Mouse (Mus musculus): ENCODE results near the gene Plekhh3. TPM values are rescaled to one million over a fixed set of nuclear protein-coding genes. Genes with fewer than 3 reads are reported as not detected.
A peak's percentile ranks its signal among the peaks of the same experiment; 100 is the strongest.
"Not testable (repeated sequence)": the region's sequence is repeated elsewhere in the genome, so short reads cannot be mapped to it uniquely, and the experiment has no call there.

The Plekhh3 gene
- total RNA-seq, 2 experiments from 2014 or later: 13.2 to 13.4 TPM

DNA sequence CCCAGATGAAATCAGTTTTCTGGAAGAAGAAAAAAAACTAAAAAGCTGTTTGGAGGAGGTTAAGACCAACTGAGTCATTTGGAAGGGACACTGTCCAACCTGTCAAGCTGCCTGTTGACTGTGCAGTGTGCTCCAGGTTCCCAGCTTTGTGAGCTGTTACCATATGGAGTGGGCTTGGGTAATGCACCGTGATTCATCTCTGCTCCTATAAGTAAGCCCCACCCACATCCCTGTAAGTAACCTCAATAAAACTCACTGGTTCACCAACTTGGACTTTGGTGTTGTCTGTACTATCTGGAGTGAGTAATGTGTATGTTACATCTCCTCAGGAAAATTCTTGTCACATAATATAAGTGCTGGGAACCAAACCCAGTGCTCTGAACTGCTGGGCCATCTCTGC is 18.3 kb downstream of the Plekhh3 start:
- no peak for DNase-seq (ENCODE audit: low spot score in 2 of 2)

DNA sequence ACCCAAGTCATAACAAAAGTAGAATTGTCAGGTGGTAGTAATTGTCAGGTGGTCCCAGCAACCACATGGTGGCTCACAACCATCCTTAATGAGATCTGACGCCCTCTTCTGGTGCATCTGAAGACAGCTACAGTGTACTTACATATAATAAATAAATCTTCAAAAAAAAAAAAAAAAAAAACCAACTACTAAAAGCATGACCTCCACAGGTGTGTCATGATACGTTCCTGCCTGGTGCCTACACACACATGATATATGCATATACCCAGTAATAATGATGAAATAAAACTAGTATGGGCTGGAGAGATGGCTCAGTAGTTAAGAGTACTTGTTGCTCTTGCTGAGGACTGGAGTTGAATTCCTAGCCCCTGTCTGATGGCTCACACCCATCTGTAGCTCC is 20.1 kb downstream of the Plekhh3 start:
- no peak for DNase-seq (ENCODE audit: low spot score in 2 of 2)

DNA sequence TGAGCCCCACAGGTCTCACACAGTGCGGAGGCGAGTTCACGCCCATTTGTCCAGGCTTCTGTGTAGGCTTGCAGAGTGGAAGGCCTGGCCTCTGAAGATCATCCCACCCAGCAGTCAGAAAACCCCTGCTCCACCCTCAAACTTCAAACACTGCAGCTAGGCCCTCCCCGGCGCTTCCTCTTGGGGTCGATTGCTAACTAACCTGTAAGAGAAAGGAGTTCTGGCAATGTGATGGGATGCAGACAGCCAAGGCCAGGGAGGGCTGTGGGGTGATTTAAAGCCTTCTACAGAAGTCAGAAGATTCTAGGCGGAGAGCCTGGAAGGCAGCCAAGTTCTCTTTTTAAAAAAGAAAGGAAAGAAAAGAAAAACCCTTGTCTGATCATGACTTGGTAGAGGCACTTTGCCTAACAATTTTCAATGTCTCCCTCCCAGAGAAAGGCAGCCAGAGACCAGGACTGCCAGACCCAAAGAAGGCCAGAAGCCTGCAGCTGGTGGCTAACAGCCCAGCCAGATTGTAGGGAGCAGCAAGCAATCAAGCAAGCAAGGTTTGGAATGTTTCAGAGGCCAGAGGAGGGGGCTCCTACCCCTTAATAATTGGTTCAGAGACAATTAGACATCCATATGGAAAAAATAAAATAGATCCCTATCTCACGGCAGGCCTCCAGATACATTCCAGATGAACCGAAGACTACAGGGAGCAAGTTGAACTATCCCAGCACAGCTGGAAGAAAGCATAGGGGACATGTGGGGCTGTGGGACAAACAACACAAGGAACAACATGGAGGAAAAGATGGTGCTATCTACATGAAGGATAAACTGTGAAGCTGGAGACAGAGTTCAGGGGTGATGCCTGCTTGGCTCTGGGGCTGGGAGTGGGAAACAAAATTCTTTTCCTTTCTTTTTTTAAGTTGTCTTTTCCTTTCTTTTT is 21.7 kb downstream of the Plekhh3 start:
- no peak for DNase-seq (ENCODE audit: low spot score in 2 of 2)

DNA sequence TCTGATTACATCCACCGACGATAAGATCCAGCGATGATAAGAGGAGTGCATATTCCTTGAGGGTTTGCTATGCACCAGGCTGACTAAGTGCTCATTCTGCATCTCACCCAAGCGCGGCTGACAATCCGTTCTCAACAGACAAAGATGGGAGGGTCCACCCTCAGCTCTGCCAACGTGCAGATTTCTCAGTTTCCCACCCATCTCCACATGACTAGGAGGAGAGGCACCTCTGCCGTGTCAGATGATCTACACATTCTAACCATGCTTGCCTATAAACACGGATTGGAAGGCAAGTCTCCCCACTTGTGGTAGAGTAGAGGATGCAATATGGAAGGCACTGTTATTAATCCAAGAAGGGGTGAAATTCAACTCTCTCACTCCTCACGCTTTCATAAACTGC is 22.4 kb downstream of the Plekhh3 start:
- DNase-seq (ENCODE audit: low spot score in 2 of 2): no peak

DNA sequence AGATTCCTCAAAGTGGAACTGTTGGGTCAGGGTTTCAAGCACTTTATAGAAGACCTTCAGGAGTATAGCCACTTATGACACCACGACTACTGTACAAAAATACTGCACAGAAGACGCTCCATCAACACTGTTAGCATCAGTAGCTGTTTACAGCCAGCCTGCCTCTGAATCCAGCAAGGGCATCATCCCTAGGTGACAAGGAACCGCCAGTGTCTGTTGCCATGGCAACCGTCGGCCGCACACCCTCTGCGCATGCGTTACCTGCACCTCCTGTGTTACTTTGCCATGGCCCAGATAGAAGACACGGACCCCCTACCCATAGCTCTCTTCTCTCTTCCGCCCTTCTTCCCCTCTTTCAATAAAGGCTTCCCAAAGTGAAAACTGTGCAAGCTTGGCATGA is 24.8 kb downstream of the Plekhh3 start:
- no peak for DNase-seq (ENCODE audit: low spot score in 2 of 2)

DNA sequence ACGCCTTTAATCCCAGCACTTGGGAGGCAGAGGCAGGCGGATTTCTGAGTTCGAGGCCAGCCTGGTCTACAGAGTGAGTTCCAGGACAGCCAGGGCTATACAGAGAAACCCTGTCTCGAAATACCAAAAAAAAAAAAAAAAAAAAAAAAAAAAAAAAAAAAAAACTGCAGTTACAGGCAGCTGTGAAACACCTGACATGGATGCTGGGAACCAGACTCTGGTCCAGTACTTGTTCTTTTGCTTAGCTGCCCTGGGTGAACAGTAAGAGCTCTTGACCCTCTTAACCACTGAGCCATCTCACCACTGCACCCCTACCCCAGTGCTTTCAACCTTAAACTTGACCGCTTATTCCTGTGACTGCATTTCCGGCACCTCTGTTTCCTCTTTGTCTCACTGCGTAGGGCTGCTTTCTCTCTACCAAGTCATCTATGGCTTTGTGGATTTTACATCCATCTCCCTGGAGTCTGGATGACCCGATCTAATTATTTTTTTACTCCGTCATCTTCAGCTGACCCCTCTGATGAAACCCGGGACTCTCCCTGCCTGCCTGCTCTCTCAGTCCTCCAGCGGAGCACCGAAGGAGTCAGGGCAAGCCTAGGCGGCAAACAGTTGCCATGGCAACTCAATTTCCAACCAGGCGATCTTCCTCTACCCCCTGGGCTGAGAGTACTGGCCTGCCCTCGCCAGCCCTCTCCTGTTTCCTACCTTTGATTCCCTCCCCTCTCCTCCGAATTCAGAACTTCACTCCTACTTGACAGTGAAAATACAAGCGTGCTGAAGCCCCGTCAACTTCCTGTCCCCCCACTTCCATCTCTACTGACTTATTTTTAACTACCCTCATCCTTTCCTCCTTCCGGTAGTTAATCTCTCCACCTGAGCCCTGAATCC is 27.6 kb downstream of the Plekhh3 start:
- DNase-seq (ENCODE audit: low spot score in 2 of 2): peak in 1 of 2 experiments; percentile 36

DNA sequence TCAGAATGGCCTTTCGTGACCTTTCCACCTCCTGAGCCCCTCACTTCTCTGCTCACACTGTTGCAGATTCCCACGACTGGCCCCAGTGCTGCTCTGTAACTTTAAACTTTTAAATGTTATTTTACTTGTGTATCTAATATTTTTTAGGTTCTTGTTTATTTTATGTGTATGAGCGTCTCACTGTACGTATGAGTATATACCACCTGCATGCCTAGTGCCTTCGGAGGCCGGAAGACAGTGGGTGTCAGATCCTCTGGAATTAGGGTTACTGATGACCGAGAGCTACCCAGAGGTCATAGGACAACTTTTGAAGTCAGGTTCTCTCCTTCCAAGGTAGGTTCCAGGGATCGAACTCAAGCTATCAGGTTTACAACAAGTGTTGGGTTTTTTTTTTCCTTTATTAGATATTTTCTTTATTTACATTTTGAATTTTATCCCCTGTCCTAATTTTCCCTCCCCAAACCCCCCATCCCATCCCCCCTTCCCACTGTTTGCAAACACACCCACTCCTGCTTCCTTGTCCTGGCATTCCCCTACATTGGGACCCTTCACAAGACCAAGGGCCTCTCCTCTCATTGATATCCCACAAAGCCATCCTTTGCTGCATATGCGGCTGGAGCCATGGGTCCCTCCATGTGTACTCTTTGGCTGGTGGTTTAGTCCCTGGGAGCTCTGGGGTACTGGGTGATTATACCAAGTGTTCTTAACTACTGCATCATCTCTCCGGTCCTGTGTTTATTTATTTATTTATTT is 28.8 kb downstream of the Plekhh3 start:
- no peak for DNase-seq (ENCODE audit: low spot score in 2 of 2)

DNA sequence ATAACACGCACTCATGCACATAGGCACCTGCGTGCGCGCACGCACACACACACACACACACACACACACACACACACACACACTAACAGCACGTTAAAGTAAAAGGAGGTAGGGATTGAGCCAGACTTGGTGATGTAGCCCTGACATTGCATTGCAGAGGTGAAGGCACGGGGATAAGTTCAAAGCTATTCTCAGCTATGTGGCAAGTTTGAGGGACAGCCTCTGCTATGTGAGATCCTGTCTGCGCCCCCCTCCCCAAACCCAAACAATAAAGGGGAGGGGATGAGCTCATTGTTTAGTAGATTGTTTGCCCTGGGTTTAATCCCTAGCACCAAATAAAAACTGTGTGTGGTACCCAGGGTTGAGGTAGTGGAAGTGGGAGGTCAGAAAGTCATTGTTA is 30.1 kb downstream of the Plekhh3 start:
- DNase-seq (ENCODE audit: low spot score in 2 of 2): no peak

DNA sequence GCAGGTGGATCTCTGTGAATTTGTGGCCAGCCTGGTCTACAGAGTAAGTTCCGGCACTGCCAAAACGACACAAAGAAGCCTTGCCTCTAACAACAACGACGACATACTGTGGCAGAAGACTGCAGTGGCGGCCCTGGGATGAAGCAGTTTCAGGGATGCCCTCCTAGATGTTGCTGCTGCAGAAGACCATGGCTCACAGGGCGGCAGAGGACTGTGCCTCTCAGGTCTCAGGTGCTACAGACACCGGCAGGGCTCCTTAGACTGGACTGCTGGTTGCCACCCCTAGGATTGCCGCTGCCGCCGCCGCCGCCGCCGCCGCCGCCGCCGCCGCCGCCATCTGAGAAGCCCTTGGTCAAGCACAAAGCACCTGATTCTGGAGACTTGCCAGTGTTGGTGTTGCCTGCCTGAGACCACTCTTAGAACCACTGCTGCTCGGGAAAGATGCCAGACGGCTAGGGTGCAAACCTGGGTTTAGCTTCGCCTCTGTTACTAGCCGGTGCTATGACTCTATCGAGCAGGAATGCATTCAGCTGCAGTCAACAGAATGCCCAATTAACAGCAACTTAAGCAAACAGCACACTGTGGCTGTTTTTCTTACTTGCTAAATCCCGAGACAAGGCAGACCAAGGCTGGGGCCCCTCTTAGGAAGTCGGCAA is 30.9 kb downstream of the Plekhh3 start:
- DNase-seq (ENCODE audit: low spot score in 2 of 2): peak in 1 of 2 experiments; percentile 29

DNA sequence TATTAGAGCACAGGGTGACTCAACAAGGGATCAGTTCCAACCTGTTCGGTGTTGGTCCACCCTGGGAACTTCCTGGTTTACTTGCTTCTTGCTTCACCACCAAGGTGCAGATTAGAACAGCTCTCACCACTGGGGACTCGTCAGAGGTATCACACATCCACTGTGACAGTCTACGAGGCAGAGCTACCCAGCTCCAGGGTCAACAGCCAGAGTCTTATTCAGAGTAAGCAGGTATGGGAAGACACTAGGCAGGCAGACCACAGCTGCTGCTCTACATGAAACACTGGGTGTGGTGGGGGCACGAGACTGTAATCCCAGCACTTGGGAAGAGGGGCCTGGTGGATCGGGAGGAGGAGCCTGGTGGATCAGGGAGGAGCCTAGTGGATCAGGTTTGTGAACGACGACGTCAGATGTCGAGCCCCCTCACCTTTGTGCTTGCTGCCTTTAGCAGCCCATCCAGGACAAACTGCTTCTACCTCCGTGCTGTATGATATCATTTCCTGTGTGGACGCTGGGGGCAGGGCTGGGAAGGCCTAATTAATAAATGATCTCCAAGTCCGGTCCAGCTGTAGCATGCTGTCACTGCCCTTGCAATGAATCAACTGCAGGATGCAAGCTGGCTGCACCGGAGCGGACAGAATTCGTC is 32.5 kb downstream of the Plekhh3 start:
- peak in 1 of 2 experiments; percentile 19 for DNase-seq (ENCODE audit: low spot score in 2 of 2)

DNA sequence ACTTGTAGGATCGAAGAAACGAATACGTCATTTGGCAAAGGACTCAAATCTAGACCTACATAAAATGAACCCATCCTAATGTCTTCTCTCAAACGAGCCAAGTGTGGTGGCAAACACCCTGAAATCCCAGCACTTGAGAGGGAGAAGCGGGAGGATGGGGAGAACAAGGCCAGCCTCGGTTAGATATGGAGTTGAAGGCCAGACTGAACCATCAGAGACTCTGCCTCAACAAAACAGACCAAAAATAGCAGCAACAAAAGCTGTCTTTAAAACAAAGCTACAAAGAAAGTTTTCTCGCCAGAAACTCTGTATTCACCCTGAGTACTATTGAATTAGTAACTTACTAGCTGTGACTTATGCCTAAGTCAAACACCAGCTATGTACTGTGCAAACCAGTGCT is 34.2 kb downstream of the Plekhh3 start:
- no peak for DNase-seq (ENCODE audit: low spot score in 2 of 2)

DNA sequence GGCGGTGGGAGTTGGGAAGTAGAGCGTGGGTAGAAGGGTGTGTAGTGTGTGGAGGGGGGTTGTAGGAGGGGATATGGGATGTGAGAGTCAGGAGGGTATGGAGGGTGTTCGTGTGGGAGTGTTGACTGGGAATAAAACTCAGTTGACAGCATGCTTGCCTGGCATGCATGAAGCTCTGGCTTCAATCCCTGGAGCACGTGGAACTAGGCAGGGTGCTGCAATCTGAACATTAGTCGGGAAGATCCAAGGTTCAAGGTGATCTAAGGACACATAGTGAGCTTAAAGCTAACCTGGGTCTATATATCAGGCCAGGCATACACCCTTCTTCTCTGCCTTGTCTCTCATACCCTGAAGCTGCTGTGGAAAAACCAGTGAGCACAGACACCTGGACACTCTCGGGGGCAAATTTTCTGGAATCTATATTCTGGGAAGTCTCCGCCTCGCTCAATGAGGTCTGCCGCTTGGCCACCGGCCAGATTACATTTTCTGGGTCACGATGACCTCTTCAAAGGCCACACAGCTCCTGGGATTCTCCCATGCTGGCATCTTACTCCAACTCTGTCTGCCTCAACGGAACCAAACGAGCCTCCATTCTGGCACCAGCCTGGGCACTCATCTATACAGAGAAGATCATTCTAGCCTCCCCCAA is 36.8 kb downstream of the Plekhh3 start:
- peak; percentile 31 to 32 for DNase-seq (ENCODE audit: low spot score in 2 of 2)

DNA sequence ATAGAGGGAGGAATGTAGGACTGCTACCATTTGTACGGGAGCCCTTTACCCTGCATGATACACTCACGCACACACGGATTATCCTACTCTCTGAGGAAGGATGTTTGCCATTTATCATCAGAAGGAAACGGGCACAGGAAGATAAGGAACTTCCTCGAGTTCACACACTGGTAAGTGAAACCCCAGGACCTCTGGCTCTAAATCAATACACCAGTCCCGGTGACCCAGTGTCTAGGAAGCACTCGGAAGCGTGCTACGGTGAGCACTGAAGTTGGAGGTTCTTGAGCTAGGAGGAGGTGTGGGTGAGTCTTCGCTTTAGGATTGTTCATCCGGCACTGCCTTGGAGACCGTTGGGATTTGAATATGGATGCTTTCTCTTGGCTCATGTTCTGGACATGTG is 38.1 kb downstream of the Plekhh3 start:
- no peak for DNase-seq (ENCODE audit: low spot score in 2 of 2)

DNA sequence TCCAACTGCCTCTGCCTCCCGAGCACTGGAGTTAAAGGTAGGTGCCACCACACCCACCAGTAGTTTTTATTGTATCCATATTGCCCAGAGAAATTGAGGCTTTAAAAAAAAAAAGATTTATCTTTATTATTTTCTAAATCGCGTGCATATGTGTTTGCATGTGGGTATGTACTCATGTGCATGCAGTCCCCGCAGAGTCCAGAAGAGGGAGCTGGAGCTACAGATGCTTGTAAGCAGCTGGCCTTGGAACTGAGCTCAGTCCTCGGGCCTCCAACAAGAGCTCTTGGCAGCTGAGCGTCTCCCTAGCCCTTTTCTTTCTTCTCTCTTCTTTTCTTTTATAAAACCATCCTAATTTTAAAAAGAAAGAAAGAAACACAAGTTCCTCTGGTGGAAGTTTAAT is 39.5 kb downstream of the Plekhh3 start:
- DNase-seq (ENCODE audit: low spot score in 2 of 2): peak; percentile 41 to 44

DNA sequence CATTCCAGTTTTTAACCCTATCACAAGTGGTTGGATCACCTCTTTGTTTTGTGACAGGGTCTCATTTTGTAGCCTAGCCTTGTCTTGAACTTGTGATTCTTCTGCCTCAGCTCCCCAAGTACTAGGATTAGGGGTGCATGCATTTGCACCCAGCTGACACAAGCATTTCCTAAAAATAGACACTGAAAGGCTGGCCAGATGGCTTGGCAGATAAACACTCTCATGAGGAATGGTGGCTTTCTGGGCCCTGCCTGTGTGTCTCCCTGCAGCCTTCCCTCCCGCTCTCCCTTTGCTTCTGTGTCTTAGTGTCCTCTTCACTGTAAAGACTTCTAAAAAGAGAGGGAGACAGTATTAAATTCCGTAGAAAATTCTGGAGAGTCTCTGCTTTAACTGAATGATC is 40.0 kb downstream of the Plekhh3 start:
- no peak for DNase-seq (ENCODE audit: low spot score in 2 of 2)

DNA sequence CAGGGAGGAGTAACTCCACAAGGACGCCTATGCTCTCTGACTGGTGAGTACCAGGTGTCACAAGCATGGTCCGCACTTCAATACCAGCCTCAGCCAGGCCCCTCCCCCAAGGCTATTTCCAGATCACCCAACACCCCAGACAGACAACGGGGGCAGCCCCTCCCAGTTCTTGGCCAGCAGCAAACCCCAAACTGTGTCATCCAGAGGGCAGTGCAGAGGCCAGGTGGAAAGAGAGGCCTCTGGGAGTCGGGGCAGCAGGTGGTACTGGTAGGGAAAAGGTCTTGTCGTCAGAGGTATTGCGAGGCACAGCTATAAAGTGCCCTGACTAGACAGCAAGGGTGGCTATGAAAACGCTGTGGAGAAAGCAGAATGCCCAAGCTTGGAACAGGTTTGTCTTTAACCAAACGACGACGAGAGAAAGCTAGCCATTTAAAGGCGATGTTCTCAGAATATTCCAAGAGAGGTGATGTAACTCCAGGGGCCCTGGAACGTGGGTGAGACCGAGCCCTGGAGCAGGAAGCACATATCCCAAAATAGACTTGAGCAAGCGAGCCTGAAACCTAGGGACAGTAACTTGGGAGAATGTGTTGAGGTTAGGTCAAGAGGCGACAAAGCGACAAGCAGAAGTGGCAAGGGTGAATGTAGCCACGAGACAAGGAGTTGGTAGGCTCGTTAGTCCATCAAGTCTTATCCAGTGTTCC is 40.9 kb downstream of the Plekhh3 start:
- no peak for DNase-seq (ENCODE audit: low spot score in 2 of 2)

DNA sequence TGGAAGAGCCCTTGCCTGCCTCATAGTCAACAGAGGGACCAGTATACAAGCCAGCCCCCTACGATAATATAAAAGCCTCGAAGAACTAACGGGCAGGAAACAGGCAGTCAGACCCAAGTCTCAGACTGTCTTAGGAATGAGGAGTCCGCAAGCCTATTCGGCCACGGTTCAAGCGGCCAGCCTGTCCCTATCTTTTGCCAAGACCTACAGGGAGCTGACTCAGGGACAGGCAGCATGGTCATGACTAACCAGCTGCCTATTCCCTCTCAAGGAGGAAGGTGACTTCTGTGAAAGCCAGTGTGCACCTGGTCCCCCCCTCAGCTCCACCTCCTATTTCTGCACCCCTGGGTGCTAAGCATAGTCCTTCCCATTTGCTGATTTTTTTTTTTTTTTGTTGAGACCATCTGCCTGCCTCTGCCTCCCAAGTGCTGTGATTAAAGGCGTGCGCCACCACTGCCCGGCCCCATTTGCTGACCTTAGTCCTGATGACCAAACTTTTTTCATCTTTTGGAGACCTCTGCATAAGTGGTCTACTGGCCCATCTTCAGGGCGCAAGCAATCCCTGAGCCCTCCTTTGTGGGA is 42.1 kb downstream of the Plekhh3 start:
- no peak for DNase-seq (ENCODE audit: low spot score in 2 of 2)

DNA sequence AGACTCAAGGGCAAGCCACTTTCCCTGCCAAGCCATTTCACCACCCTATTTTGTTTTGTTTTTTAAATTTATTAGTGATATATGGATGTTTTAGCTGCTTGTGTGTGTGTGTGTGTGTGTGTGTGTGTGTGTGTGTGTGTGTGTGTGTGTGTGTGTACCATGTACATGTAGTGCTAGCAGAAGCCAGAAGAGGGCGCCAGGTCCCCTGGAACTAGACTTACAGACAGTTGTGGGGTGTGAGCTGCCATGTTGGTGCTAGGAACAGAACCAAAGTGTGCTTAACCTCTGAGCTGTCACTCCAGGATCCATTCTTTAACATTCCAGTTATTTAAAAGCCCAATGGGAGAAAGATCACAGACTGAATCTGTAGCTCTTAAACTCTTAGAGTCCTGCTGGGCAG is 44.1 kb downstream of the Plekhh3 start:
- peak; percentile 17 to 30 for DNase-seq (ENCODE audit: low spot score in 2 of 2)

DNA sequence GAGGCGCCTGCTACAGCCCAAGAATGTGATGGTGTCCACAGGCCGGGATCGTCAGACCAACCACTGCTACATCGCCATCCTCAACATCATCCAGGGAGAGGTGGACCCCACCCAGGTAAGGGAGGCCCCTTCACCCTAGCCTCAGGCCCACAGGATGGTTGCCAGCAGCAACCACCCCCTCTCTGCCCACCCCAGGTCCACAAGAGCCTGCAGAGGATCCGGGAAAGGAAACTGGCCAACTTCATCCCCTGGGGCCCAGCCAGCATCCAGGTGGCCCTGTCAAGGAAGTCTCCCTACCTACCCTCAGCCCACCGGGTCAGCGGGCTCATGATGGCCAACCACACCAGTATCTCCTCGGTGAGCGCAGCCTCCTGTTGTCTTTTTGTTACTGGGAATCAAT is 46.1 kb downstream of the Plekhh3 start:
- not testable (repeated sequence) for DNase-seq (ENCODE audit: low spot score in 2 of 2)
